Mouse (Mus musculus): ENCODE results near the gene Prn.

Prn gene

GRCm38 (mm10) chr2:131948156-131948555, 38.4 kb downstream of the Prn start:
- in situ Hi-C loops (cut with MboI, MseI), result loop anchor here (5.0 to 10.0 kb wide), 2 partner anchors 46 to 293 kb away; no protein-coding TSS in a partner anchor

- in situ Hi-C loops (cut with MboI, MseI), result loop anchor here (5.0 to 10.0 kb wide), 2 partner anchors 47 to 294 kb away; no protein-coding TSS in a partner anchor
Observed at GRCm38 (mm10) chr2:131948916-131949639, 39.3 kb downstream of the Prn start.

GRCm38 (mm10) chr2:131949767-131950597, 40.2 kb downstream of the Prn start:
- in situ Hi-C loops (cut with MboI, MseI), result loop anchor here (5.0 to 10.0 kb wide), 2 partner anchors 48 to 295 kb away; no protein-coding TSS in a partner anchor

GRCm38 (mm10) chr2:131950598-131951095, 40.9 kb downstream of the Prn start, which contains the start of gene Prnd:
TSS of gene Prnd (plus strand) at chr2:131950861.
- in situ Hi-C loops (cut with MboI, MseI), result no loop called here

GRCm38 (mm10) chr2:131952456-131952855, 42.7 kb downstream of the Prn start:
- in situ Hi-C loops (cut with MboI, MseI), result no loop called here

GRCm38 (mm10) chr2:131952961-131953538, 43.3 kb downstream of the Prn start:
- in situ Hi-C loops (cut with MboI, MseI), result no loop called here

GRCm38 (mm10) chr2:131953711-131954110, 44.0 kb downstream of the Prn start:
- in situ Hi-C loops (cut with MboI, MseI), result no loop called here

- in situ Hi-C loops (cut with MboI, MseI), result no loop called here
Observed at GRCm38 (mm10) chr2:131954835-131955234, 45.1 kb downstream of the Prn start.

- in situ Hi-C loops (cut with MboI, MseI), result no loop called here
Observed at GRCm38 (mm10) chr2:131955264-131955663, 45.5 kb downstream of the Prn start.

- in situ Hi-C loops (cut with MboI, MseI), result no loop called here
Observed at GRCm38 (mm10) chr2:131956336-131957256, 46.8 kb downstream of the Prn start.

GRCm38 (mm10) chr2:131957731-131958222, 48.0 kb downstream of the Prn start:
- in situ Hi-C loops (cut with MboI, MseI), result no loop called here

- in situ Hi-C loops (cut with MboI, MseI), result loop anchor here in 1 of 2 experiments (5.0 kb wide), 1 partner anchor 404 kb away; no protein-coding TSS in a partner anchor
Observed at GRCm38 (mm10) chr2:131961671-131962070, 51.9 kb downstream of the Prn start.

GRCm38 (mm10) chr2:131970597-131970996, 60.8 kb downstream of the Prn start:
- in situ Hi-C loops (cut with MboI, MseI), result no loop called here

- in situ Hi-C loops (cut with MboI, MseI), result no loop called here
Observed at GRCm38 (mm10) chr2:131971098-131971497, 61.3 kb downstream of the Prn start.

- in situ Hi-C loops (cut with MboI, MseI), result loop anchor here (5.0 to 25.0 kb wide), 2 partner anchors 246 to 261 kb away; partner anchors contain the start of gene Tmem230 (in 1 of the 2)
Observed at GRCm38 (mm10) chr2:131976663-131977062, 66.9 kb downstream of the Prn start.

GRCm38 (mm10) chr2:131980866-131981265, 71.1 kb downstream of the Prn start:
- in situ Hi-C loops (cut with MboI, MseI), result loop anchor here (5.0 to 25.0 kb wide), 5 partner anchors 76 to 256 kb away; partner anchors contain the start of gene Tmem230 (in 1 of the 2)

GRCm38 (mm10) chr2:131982546-131983196, 72.9 kb downstream of the Prn start:
- in situ Hi-C loops (cut with MboI, MseI), result loop anchor here (5.0 to 25.0 kb wide), 5 partner anchors 75 to 255 kb away; partner anchors contain the start of gene Tmem230 (in 1 of the 2)

- in situ Hi-C loops (cut with MboI, MseI), result loop anchor here in 1 of 2 experiments (25.0 kb wide), 1 partner anchor 249 kb away; the partner anchor contains the start of gene Tmem230
Observed at GRCm38 (mm10) chr2:131987950-131988349, 78.2 kb downstream of the Prn start.

GRCm38 (mm10) chr2:131988550-131988949, 78.8 kb downstream of the Prn start:
- in situ Hi-C loops (cut with MboI, MseI), result loop anchor here in 1 of 2 experiments (25.0 kb wide), 1 partner anchor 249 kb away; the partner anchor contains the start of gene Tmem230

Measured in T-helper 17 cell (primary cell).